Mouse (Mus musculus) spleen, postnatal 10 days (tissue): Measurements from ENCODE around the gene Ctu2.
A peak's percentile ranks its signal among the peaks of the same experiment; 100 is the strongest.

Source experiments
- DNase-seq, 2 experiments: peaks; one replicate each; pipeline ENCODE4 v3.0.0; 2021 to 2022; ENCODE audit warnings: low spot score in 2 of 2

Ctu2 gene

DNA sequence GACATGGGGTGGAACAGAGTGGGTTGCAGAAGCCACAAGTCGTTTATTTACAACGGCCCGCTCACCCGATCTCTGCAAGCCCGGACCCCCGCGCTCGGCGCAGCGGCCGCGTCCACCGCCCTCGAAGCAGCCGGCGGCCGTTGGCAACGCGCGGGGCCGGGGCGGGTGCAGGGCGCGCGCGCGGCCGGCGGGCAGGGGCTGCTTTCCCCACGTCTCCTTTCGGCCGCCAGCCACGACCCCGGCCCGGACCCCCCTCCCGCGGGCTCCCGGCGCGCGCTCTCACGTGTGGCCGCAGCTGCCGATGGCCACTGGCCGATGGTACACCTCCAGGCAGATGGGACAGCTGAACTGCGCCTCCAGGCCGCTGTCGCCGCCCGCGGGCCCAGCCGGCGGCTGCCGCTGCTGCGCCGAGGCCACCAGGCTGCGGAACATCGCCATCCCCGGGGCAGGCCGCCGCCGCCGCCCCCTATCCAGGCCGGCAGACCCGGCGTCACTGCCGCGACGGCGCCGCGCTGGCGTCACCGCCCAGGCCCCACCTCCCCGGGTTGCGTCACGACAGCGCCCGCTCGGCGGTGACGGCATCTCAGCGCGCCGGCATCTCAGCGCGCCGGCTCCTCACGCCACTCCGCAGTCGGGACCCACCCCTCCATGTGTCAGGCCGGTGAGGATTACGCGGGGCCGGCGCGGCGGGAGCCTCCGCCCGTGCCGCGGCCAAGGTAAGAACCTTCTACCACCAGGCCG lies at the start of gene Ctu2, which contains the start of gene Rnf166:
Gene Ctu2, plus strand, starts transcription at position 564 of the 741 bp plus-strand sequence.
Gene Rnf166, minus strand, starts transcription at position 485 of the 741 bp plus-strand sequence.
- DNase-seq = peak; percentile 94

DNA sequence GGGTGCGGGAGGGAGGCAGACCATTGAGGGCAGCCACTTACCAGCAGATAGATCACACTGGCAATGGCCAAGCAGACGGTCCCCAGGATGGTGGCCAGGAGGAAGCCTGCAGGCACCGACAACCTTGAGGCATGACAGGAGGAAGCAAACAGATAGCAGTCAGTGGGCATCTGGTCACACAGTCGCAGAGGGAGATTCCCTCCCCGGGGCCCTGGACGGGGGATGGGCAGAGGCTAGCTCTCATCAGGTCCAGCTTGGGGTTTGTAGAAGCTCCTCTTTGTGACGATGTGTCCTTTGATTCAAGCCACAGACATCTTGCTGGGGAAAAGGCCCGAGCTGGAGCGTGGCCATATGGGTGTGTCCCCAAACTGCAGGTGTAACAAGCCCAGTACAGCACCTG lies 49.8 kb upstream of the Ctu2 start:
- no peak for DNase-seq

DNA sequence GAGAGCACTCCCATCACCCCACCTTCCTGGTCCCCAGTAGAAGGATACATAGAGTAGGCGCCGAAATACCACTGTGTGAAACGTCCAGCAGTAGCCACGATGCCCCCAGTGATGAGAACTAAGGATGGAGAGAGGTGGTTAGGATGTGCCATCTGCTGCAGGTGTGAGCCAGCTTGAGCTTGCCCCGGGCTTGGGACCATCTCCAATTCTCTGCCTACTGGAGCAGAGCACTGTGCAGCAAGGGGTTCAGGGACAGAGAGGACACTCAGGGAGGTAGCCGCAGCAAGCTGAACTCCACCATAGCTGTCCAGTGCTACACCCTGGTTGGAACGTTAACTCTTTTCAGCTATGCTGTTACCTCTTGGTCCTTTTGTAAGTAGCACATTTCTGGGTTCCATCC lies 48.3 kb upstream of the Ctu2 start:
- no peak for DNase-seq

DNA sequence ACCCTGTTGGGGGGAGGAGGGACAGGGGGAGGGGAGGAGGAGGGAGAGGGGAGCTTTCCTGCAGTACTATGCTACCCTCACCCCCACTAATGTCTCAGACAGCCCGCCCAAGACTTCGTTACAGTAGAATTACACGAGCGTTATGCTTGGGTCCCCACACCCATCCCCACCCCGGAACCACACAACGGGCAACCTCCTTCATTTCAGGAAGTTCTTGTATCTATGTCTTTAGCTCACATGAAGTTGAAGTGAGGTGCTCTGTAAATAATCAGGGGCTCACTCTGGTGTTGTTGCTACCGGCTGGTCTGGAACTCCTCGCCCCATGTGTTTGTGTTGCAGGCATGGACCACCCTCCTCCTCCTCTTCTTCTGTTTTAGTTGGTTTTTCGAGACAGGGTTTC lies 47.8 kb upstream of the Ctu2 start:
- DNase-seq = peak in 1 of 2 experiments; percentile 60

DNA sequence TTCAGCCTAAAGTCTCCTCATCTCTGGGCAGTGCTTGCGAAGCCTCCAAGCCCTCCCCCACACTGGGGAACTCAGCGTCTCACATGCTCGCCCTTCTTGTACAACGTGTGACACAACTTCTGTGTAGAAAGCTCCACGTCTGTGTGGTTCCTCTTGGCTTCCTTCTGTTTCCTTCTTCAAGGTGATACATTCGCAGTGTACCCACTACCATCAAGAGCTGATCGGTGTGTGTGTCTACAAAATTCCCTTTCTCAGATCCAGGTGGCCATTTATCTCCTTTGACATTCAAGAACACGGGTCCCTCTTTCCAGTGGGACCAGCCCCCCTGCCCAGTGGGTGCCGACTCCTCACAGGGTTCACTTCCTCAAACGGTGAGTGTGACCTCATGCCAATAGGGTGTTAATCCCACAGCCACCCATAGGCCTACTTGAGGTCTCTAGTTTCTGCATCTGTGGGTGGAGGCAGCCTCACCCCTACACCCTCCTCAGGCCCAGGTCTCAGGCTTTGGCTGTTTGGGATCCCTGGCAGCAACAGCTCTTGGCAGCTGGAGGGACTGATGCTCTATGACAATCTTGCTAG lies 45.8 kb upstream of the Ctu2 start:
- DNase-seq = peak in 1 of 2 experiments; percentile 60

DNA sequence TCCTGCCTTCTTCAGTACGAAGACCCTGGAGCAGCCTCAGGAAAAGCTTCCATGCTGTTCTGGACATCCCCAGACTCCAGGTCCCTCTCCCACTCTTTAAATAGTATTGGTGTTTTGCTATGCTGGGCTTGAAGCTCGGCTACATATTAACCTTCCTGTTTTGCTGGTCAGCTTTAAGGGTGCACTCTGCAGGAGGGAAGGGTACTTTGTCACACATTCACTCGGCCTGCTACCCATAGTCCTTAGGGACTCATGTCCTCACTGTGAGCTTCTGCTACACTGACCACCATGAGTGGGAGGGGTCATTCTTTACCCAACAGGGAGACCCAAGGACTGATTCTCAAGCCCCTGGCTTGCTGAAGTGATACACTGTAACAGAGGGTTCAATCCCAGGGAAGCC lies 45.3 kb upstream of the Ctu2 start:
- DNase-seq = no peak

DNA sequence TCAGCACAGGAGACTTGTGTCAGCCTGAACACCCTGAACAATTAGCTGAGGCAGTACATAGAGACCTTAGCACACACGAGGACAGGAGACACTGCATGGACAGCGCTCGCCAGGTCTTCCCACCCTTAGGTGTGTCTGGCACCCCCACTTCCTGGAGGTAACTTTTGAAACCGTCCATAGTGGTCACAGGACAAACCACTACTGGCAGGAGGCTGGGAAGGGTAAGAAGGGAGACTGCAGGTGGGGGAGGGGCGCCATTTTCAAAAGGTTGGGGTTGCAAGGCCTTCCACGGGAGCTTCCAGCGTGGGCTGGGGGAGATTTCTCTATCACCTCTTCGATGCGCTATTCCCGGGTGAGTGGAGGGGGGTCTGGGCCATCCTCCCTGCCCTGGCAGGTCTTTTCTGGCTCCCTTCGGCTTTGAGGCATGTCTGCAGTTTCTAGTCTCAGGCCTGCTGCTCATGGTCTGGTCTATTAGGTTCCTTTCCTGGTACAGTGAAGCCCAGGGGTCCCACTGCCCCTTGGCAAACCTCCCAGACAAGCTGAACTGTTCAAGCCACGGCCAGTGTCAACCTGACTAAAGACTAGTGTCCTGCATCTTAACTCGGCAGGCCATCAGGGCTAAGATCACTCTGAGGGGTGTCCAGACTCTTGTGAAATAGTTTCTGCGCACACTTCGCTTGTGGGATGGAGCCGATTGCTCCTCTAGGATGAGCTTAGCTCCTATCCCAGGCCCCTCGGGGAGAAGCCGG lies 44.1 kb upstream of the Ctu2 start:
- DNase-seq = peak; percentile 52 to 57

DNA sequence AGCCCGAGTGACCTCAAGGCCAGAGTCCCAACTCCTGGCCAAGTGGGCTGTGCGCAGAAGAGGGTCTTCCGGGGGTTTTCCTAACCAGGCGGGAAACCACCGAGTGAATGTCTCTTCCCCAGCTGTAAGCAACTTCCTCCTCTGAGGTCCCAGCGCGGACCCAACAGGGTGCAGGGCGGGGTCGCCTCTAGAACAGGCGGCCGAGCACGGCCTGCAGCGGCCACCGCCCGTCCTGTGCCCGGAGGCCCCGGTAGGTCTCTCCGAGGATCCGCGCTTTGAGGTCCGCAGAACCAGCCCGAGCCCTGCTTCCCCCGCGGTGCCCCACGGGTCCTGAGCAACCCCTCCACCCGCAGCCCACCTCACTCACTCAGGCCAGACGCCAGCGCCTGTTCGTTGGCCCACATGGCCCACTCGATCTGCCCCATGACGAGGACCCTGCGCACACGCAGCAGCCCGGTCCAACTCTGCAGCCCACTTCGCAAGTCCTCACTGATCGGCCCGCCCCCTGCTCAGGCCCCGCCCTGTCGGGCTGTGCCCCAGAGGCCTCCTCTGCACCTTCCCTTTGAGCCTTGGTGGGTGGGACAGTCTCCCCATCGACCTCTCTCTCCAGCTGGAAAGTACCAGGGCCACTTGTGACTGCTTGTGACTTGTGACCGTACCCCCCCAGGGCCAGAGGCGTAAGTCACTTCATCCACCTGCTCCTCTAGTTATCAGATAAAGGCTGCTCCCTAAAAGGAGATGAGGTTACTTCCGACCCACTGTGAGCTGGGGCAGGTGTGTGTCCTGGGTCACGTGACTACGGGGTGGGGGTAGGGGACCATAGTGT lies 43.3 kb upstream of the Ctu2 start, which contains the start of gene Cyba:
Gene Cyba, minus strand, starts transcription at position 488 of the 826 bp plus-strand sequence.
- DNase-seq = peak; percentile 60 to 85

DNA sequence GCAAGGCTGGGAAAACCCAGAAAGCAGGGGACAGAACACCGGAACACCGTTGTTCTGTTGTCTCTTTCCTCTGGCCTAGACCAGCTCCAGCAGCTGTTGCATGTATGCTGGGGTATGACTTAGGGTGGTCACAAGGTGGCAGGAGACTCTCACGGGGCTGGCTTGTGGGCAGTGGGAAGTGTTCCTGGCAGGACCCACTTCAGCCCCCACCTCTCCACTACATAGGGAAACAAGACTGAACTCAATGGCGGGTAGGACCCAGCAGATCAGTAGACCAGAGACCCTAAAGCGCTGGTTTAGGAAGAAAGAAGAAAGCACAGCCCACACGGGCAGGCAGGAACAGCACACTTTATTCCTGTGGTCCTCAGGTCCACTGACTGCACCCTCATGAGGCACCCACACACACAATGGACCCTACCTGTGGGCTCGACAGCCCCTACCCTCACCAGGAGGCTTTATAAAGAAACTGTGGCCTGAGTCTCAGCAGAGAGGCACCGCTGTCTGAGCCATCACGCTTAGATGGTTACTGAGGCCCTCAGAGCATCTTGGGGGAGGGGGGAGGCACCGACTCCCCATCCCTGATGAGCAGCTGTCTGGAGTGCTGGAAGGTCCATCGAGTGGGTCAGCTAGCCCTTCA lies 42.6 kb upstream of the Ctu2 start:
- peak in 1 of 2 experiments; percentile 68 for DNase-seq

DNA sequence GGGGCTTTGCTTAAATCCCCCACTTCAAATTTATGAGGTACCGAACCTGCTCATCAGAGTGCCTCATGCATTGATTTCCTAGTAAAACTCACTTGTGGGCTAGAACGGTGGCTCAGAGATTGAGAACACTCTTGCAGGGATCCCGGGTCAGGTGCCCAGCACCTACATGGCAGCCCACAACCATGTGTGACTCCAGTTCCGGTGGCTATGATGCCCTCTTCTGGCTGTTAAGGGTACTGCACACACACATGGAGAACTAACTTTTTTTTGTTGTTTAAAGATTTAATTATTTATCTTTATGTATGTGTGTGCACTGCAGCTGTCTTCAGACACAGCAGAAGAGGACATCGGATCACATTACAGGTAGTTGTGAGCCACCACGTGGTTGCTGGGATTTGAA lies 40.6 kb upstream of the Ctu2 start:
- DNase-seq = peak in 1 of 2 experiments; percentile 38

DNA sequence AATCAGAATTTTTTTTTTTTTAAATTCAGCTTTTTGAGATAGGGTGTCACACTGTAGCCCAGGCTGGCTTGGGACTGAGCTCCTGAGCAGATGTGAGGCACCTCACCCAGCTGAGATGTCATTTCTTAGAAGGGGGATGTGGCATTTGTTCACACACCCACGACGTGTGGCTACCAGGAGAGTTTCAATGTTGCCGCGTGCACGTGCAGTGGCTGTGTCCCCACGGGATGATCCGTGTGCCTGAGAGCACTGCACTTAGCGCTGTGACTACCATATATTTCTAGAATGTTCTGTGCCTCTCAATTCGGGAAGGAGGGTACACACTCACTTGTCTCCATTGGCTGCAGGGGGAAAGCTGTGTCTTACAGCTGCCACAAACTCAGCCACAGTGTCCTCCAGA lies 39.8 kb upstream of the Ctu2 start:
- no peak for DNase-seq

DNA sequence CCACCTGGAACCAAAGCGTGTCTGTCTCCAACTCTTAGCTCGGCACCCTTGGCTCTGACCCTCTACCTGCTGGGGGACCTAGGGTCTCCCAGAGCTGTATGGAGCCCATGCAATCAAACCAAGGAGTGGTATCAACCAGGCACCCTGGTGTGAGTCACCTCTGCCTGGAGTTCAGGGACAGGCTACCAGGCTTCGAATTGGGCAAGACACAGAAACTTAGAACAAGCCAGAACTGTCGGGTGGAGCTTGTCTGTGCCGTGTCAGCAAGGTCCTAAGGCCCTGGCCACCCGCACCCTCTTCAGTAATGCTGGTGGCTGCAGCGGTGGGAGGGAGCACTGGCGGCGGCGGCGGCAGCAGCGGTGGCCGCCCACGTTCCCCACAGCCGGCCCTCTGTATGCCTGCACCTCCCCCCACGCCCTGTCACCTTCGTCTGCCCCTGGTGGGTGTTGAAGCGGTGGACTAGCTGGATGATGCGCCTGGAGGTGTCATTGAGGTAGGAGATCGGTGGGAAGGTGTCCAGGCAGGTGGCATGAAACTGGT lies 39.3 kb upstream of the Ctu2 start:
- DNase-seq = no peak

DNA sequence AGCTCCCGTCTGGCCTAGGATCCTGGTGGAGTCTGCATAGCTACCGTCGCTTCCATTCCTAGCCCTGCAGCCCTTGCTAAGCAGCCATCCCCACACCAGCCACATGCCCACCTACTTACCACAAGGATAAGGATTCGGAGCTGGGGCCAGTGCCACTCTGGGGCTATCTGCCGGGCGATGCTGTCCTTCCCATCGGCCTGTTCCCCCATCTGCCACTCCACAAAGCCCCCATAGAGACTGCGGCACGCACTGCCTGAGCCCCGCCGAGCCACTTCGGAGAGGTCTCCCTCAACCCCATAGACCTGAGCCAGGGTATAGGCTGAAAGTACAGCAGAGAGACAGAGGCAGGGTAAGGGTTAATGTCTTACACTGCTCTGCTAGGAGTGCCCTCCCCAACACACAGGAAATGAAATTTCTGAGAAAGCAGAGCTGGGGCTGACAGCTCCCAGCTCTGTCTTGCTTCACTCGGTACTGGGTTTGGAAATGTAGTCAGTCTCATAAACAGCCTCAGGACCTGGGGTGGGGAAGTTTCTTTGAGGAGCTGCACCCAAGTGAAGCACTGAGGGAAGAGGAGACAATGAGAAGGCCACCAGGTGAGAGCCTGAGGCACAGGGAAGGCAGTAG lies 38.1 kb upstream of the Ctu2 start:
- DNase-seq = no peak

DNA sequence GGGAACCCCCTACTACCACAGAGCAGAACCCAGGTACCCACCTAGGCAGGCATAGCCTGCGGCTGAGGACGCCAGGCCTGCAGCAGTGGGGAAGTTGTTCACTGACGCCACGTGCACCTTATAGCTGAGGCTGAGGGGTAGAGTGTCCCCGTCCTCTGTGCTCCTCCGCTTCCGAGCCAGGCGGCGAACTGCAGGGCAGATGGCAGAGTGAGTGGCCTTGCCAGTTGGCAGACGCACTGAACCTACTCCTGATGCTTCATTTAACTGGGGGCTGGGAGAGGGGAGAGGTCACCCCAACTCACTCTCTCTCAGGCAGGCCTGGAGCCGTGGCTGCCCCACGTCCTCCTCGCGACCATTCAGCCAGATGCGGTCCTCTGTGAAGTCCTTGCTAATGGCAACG lies 36.6 kb upstream of the Ctu2 start:
- no peak for DNase-seq

DNA sequence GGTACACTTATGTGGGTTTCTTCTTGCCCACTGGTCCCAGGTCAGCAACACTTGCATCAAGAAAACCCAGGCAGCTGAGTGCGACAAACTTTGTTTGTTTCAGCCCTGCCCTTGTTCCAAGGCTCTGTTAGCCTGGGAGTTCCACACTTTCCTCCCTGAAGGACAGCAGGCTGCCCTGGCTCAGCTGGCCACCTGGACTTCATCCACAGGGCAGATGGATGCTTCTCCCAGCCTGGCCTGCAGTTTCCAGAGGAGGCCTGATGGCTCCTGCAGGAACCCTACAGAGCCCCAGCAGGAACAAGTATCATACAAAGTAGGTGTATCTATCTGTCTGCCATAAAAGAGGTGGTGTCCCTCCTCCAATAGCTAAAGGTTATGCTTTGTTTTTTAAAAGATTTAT lies 34.6 kb upstream of the Ctu2 start:
- no peak for DNase-seq

DNA sequence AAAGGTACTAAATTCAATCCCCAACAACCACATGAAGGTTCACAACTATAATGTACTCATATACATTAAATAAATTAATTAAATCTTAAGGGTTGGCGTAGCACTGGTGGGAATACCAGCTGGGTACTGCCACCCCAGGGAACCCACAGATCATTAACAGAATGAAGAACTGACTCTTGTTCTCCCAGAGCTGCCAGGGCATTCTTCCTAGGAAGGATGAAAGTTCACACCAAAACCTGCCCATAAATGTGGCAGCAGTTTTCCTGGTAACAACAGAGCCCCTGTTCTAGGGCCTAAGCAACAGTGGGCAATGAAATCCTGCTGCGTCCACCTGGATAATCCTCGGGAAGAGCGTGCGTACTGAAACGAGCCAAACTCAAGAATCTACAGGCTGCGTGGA lies 33.6 kb upstream of the Ctu2 start:
- no peak for DNase-seq

DNA sequence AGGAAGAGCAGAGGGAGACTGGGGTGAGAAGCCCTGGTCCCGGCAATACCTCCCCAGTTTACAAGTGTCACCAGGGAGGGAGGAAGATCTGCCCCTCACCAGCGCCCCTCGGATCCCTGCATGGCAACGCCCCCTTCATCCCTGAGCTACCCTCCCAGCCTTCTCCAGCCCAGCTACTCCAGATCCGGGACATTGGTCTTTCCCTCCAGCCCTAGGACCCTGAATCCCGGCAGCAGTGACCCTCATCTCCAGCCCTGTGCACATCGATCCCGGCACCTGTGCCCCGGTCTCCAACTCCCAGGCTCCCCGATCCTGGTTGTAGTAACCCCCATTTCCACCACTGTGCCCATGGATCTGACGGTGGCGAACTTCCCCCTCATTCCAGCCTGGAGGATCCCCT lies 33.2 kb upstream of the Ctu2 start:
- no peak for DNase-seq

DNA sequence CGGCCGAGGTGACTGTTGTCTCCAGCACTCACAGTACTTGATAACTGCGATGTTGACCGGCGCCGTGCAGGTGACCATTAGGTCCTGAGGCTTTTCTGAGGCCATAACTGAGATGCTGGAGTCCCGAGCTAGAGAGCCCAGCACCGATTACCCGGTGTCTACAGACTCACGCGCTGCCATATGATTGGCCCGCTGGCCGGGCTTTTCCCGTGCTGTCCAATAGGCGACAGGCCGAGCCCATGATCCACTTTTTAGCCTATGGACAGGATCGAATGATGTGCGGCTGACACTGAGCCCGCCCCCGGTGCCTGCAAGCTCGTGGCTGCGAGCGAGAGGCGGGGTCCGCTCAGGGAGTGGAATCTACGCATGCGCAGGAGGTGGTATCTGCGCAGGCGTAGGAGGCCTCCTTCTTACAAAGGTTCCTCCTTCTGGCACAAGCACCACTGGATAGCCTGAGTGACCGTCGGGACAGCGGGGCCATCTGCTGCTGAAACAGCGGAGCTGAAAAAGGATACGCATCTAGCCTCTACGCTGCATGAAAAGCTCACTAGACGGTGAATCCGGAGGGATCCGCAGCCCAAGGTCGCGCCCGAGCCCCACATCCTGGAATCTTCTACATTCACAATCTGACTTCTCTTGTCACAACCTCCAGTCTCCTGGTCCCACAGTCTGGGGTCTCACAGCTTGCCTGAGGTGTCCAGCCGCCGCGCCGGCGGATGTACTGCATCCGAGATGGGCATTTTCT lies 32.5 kb upstream of the Ctu2 start, which contains the start of gene Mvd:
Gene Mvd, minus strand, starts transcription at position 161 of the 745 bp plus-strand sequence.
- peak; percentile 91 to 97 for DNase-seq

DNA sequence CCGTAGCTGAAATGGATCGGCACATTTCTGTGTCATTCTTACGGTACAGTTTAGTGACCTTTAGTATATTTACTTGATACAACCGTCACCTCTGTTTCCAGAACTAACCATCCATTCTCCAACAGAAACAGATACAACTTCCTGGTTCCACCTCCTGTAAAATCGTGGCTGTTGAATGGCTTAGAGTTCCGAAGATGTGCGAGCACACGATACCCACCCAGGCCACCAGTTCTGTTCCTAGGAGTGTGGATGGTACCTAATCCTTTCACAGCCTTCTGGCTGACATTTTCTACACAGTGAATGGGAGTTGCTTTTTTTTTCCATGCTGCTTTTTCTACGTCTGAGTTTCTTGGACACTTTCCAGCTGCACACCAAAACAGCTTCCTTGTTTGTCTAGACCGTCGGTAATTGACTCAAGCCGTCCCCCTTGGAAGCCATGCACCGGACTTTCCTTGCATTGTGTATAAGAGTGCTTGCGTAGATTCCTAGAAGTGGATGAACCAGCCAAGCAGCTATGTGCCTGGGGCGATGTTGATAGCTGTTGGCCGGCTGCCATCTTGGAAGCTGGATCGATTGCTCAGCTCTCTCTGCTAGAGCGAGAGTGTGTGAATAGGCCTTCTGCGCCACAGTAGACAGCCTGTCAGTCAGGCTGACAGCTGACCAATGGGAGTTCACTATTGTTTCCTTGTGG lies 31.7 kb upstream of the Ctu2 start:
- peak; percentile 77 to 89 for DNase-seq
